In the genomic region with DNA sequence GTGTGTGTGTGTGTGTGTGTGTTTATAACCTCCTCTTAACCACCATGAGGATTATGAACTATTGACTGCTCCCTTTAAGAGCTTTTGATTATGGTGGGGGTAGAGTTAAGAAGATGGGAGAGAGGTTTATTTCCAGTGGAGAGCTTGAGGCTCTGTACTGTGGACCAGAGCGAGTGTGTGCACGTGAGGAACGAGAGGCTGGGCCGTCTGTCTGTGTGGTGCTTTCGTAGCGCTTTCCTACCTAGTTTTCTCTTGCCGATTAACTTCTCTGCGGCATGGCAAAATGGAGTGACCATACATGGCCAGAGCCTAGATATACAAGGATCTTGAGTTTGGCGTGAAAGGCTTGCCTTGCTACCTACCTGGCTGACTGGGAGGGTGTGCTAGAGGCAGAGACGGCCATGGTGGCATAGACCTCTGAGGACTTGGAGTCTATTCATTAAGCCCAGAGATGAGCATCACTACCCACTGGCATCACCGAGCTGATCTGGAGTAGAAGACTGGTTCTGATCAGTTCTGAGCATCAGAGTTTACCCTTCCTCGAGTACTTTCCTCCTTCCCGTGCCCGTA, we compare ENCODE assay signal across 13 mouse cellular contexts. TPM values are rescaled to one million over a fixed set of nuclear protein-coding genes. Genes with fewer than 3 reads are reported as not detected.
DNase-seq lines count a peak whose midpoint lies in the region; ATAC-seq lines count a peak whose summit lies in the region.
"Had no signal": no experiment of that assay in that cellular context is flagged by ENCODE, and none has a peak within 500 bp of the region (broad histone marks: within the 10 kb centered on the region; RNA-seq: fewer than 3 reads in every experiment).

No protein-coding gene starts in this region.

- H3K4me1 ChIP-seq in forebrain, embryonic 10.5 days = peaks cover 24% of the 10 kb centered on the region
- peaks cover 5% of the 10 kb centered on the region for H3K4me1 ChIP-seq in forebrain, embryonic 11.5 days (replicated peaks; ENCODE audit: control insufficient read depth, insufficient read depth, low read length)
- peaks cover 14% of the 10 kb centered on the region for H3K4me1 ChIP-seq in kidney, embryonic 16.5 days (ENCODE audit: insufficient read depth, low read length)
- peaks cover 6% of the 10 kb centered on the region for H3K4me1 ChIP-seq in forebrain, embryonic 14.5 days (ENCODE audit: control insufficient read depth, insufficient read depth, low read length)
- H3K4me1 ChIP-seq in midbrain, embryonic 12.5 days = peaks cover 13% of the 10 kb centered on the region

- no peaks in the 10 kb centered on the region for H3K9me3 ChIP-seq in forebrain, embryonic 10.5 days
- no peaks in the 10 kb centered on the region for H3K9me3 ChIP-seq in forebrain, embryonic 11.5 days (ENCODE audit: control insufficient read depth, low read length)
- no peaks in the 10 kb centered on the region for H3K9me3 ChIP-seq in kidney, embryonic 16.5 days (ENCODE audit: low read length)
- H3K9me3 ChIP-seq in forebrain, embryonic 14.5 days (replicated peaks; ENCODE audit: control insufficient read depth, low read length) = no peaks in the 10 kb centered on the region
- H3K9me3 ChIP-seq in midbrain, embryonic 12.5 days = no peaks in the 10 kb centered on the region
- H3K9me3 ChIP-seq: liver, embryonic 13.5 days had no signal

- peaks cover 59% of the 10 kb centered on the region for H3K36me3 ChIP-seq in forebrain, embryonic 10.5 days (replicated peaks)
- peaks cover 12% of the 10 kb centered on the region; the same call in 1 of the 2 replicates for H3K36me3 ChIP-seq in forebrain, embryonic 11.5 days (ENCODE audit: control insufficient read depth, insufficient read depth, low read length)
- peaks cover 38% of the 10 kb centered on the region for H3K36me3 ChIP-seq in kidney, embryonic 16.5 days (ENCODE audit: insufficient read depth, low read length)
- H3K36me3 ChIP-seq in forebrain, embryonic 14.5 days (ENCODE audit: control insufficient read depth, insufficient read depth, low read length) = peaks cover 49% of the 10 kb centered on the region
- H3K36me3 ChIP-seq in midbrain, embryonic 12.5 days = peaks cover 46% of the 10 kb centered on the region

- H3K27ac ChIP-seq in forebrain, embryonic 10.5 days = no peak overlapping the region
- no peak overlapping the region for H3K27ac ChIP-seq in forebrain, embryonic 11.5 days (ENCODE audit: low read depth, low read length)
- no peak overlapping the region for H3K27ac ChIP-seq in kidney, embryonic 16.5 days (ENCODE audit: low read length)
- H3K27ac ChIP-seq in forebrain, embryonic 14.5 days (ENCODE audit: low read depth, low read length) = no peak overlapping the region
- H3K27ac ChIP-seq in midbrain, embryonic 12.5 days (replicated peaks) = no peak overlapping the region
- H3K27ac ChIP-seq: liver, embryonic 13.5 days had no signal

- 93% methylated on average over 14 of the region's 14 CpGs for WGBS in forebrain, embryonic 10.5 days
- WGBS in forebrain, embryonic 11.5 days = 92% methylated on average over 14 of the region's 14 CpGs
- WGBS in kidney, embryonic 16.5 days = 91% methylated on average over 14 of the region's 14 CpGs
- WGBS in forebrain, embryonic 14.5 days = 90% methylated on average over 14 of the region's 14 CpGs
- WGBS in midbrain, embryonic 12.5 days = 94% methylated on average over 14 of the region's 14 CpGs

- no peak for DNase-seq in forebrain, embryonic 10.5 days (ENCODE audit: extremely low spot score, low spot score)
- DNase-seq in forebrain, embryonic 11.5 days (ENCODE audit: low spot score) = no peak
- no peak for DNase-seq in kidney, postnatal 4 days
- DNase-seq in forebrain, embryonic 14.5 days (ENCODE audit: low spot score) = no peak
- no peak for DNase-seq in left cerebral cortex, postnatal 14 days (ENCODE audit: low spot score in 2 of 2)
- no peak for DNase-seq in adrenal gland, postnatal 14 days
- DNase-seq: adrenal gland, adult 2 months; gastrocnemius, postnatal 14 days; layer of hippocampus, adult 9-11 months; liver, embryonic 13.5 days had no signal

- ATAC-seq in forebrain, embryonic 11.5 days (replicated peaks; ENCODE audit: low FRiP score) = no peak
- no peak for ATAC-seq in kidney, embryonic 16.5 days (ENCODE audit: low FRiP score, low TSS enrichment)
- no peak for ATAC-seq in forebrain, embryonic 14.5 days
- ATAC-seq in midbrain, embryonic 12.5 days (ENCODE audit: low FRiP score, low read depth) = no peak

- no peak overlapping the region for H3K9ac ChIP-seq in forebrain, embryonic 11.5 days (ENCODE audit: low read length)
- H3K9ac ChIP-seq in kidney, embryonic 16.5 days (replicated peaks; ENCODE audit: low read length) = no peak overlapping the region
- H3K9ac ChIP-seq in forebrain, embryonic 14.5 days (ENCODE audit: low read length) = peak overlapping the region; percentile 21; the same call in 1 of the 2 replicates
- H3K9ac ChIP-seq in midbrain, embryonic 12.5 days (replicated peaks) = peak overlapping the region; percentile 96; the same call in 1 of the 2 replicates

- intact Hi-C loops in left cerebral cortex, postnatal 14 days (cut with DNase I) = no loop called here

- H3K4me3 ChIP-seq in forebrain, embryonic 10.5 days = peak overlapping the region; percentile 76
- H3K4me3 ChIP-seq in forebrain, embryonic 11.5 days (ENCODE audit: low read depth, low read length) = no peak overlapping the region
- H3K4me3 ChIP-seq in kidney, embryonic 16.5 days (ENCODE audit: low read length) = peak overlapping the region; percentile 87; the same call in 1 of the 2 replicates
- no peak overlapping the region for H3K4me3 ChIP-seq in forebrain, embryonic 14.5 days (ENCODE audit: low read depth, low read length)
- H3K4me3 ChIP-seq in midbrain, embryonic 12.5 days = peak overlapping the region; percentile 91

- no peaks in the 10 kb centered on the region for H3K27me3 ChIP-seq in forebrain, embryonic 10.5 days (ENCODE audit: poor library complexity, severe bottlenecking)
- H3K27me3 ChIP-seq in forebrain, embryonic 11.5 days (ENCODE audit: control insufficient read depth, insufficient read depth, low read length) = no peaks in the 10 kb centered on the region
- no peaks in the 10 kb centered on the region for H3K27me3 ChIP-seq in kidney, embryonic 16.5 days (ENCODE audit: insufficient read depth, low read length)
- H3K27me3 ChIP-seq in forebrain, embryonic 14.5 days (replicated peaks; ENCODE audit: control insufficient read depth, insufficient read depth, low read length) = no peaks in the 10 kb centered on the region
- no peaks in the 10 kb centered on the region for H3K27me3 ChIP-seq in midbrain, embryonic 12.5 days
- H3K27me3 ChIP-seq: liver, embryonic 13.5 days had no signal

- no peak overlapping the region; the same call in 1 of the 2 replicates for H3K4me2 ChIP-seq in forebrain, embryonic 11.5 days (ENCODE audit: low read depth, low read length, severe bottlenecking)
- H3K4me2 ChIP-seq in kidney, embryonic 16.5 days (replicated peaks; ENCODE audit: low read depth, low read length) = no peak overlapping the region
- H3K4me2 ChIP-seq in forebrain, embryonic 14.5 days (ENCODE audit: low read length) = peak overlapping the region; percentile 73
- H3K4me2 ChIP-seq in midbrain, embryonic 12.5 days (replicated peaks) = peak overlapping the region; percentile 84

RNA-seq across cellular contexts. Expression of gene Crtc2, which starts 1.9 kb away (rescaled TPM):
- polyA plus RNA-seq in forebrain, embryonic 10.5 days (2016; fragmentation: Nextera tagmentation; extraction: Ambion mirVana) = 21.3 and 26.4 TPM in 2 replicates
- polyA plus RNA-seq in forebrain, embryonic 11.5 days (2014; fragmentation: Nextera tagmentation; extraction: Ambion mirVana) = 13.7 and 14.6 TPM in 2 replicates
- 24.8 and 33.7 TPM in 2 replicates for polyA plus RNA-seq in kidney, embryonic 16.5 days (2015; fragmentation: Nextera tagmentation; extraction: Ambion mirVana)
- 10.7 and 14.1 TPM in 2 replicates for polyA plus RNA-seq in forebrain, embryonic 14.5 days (2014; fragmentation: Nextera tagmentation; extraction: Ambion mirVana)
- 21.5 and 21.7 TPM in 2 replicates for polyA plus RNA-seq in midbrain, embryonic 12.5 days (2016; fragmentation: Nextera tagmentation; extraction: Ambion mirVana)
- 10 to 100 TPM; 30.5 to 31.6 TPM for total RNA-seq in left cerebral cortex, postnatal 14 days (2021)
- 37.5 and 51.7 TPM in 2 replicates for total RNA-seq in adrenal gland, postnatal 14 days (2021)

RNA-seq across cellular contexts. Expression of gene Slc39a1, which starts 7.9 kb away (rescaled TPM):
- 69.6 and 75.4 TPM in 2 replicates for polyA plus RNA-seq in forebrain, embryonic 10.5 days (2016; fragmentation: Nextera tagmentation; extraction: Ambion mirVana)
- polyA plus RNA-seq in forebrain, embryonic 11.5 days (2014; fragmentation: Nextera tagmentation; extraction: Ambion mirVana) = 57.5 and 58.5 TPM in 2 replicates
- polyA plus RNA-seq in kidney, embryonic 16.5 days (2015; fragmentation: Nextera tagmentation; extraction: Ambion mirVana) = 108 and 114 TPM in 2 replicates
- 40.0 and 47.0 TPM in 2 replicates for polyA plus RNA-seq in forebrain, embryonic 14.5 days (2014; fragmentation: Nextera tagmentation; extraction: Ambion mirVana)
- polyA plus RNA-seq in midbrain, embryonic 12.5 days (2016; fragmentation: Nextera tagmentation; extraction: Ambion mirVana) = 50.5 and 55.1 TPM in 2 replicates
- 10 to 100 TPM; 50.5 to 51.9 TPM for total RNA-seq in left cerebral cortex, postnatal 14 days (2021)
- total RNA-seq in adrenal gland, postnatal 14 days (2021) = 106 and 108 TPM in 2 replicates

RNA-seq across cellular contexts. Expression of gene Dennd4b, which starts 9.1 kb away (rescaled TPM):
- 7.0 and 7.2 TPM in 2 replicates for polyA plus RNA-seq in forebrain, embryonic 10.5 days (2016; fragmentation: Nextera tagmentation; extraction: Ambion mirVana)
- polyA plus RNA-seq in forebrain, embryonic 11.5 days (2014; fragmentation: Nextera tagmentation; extraction: Ambion mirVana) = 6.8 and 7.0 TPM in 2 replicates
- 3.7 and 4.7 TPM in 2 replicates for polyA plus RNA-seq in kidney, embryonic 16.5 days (2015; fragmentation: Nextera tagmentation; extraction: Ambion mirVana)
- 3.4 and 3.7 TPM in 2 replicates for polyA plus RNA-seq in forebrain, embryonic 14.5 days (2014; fragmentation: Nextera tagmentation; extraction: Ambion mirVana)
- 6.6 and 6.9 TPM in 2 replicates for polyA plus RNA-seq in midbrain, embryonic 12.5 days (2016; fragmentation: Nextera tagmentation; extraction: Ambion mirVana)
- 10 to 100 TPM; 28.2 to 29.4 TPM for total RNA-seq in left cerebral cortex, postnatal 14 days (2021)
- 6.9 and 12.3 TPM in 2 replicates for total RNA-seq in adrenal gland, postnatal 14 days (2021)

RNA-seq across cellular contexts. Expression of gene Creb3l4, which starts 12.6 kb away (rescaled TPM):
- polyA plus RNA-seq in forebrain, embryonic 10.5 days (2016; fragmentation: Nextera tagmentation; extraction: Ambion mirVana) = 4.5 and 5.8 TPM in 2 replicates
- 6.0 and 6.2 TPM in 2 replicates for polyA plus RNA-seq in forebrain, embryonic 11.5 days (2014; fragmentation: Nextera tagmentation; extraction: Ambion mirVana)
- polyA plus RNA-seq in kidney, embryonic 16.5 days (2015; fragmentation: Nextera tagmentation; extraction: Ambion mirVana) = 6.5 and 6.8 TPM in 2 replicates
- 4.1 and 4.2 TPM in 2 replicates for polyA plus RNA-seq in forebrain, embryonic 14.5 days (2014; fragmentation: Nextera tagmentation; extraction: Ambion mirVana)
- 3.8 and 3.9 TPM in 2 replicates for polyA plus RNA-seq in midbrain, embryonic 12.5 days (2016; fragmentation: Nextera tagmentation; extraction: Ambion mirVana)
- under 1 TPM in 1 of 2 experiments, not detected in 1; 0.23 TPM for total RNA-seq in left cerebral cortex, postnatal 14 days (2021)
- 0.33 and 0.38 TPM in 2 replicates for total RNA-seq in adrenal gland, postnatal 14 days (2021)
- total RNA-seq: hematopoietic stem cell, adult 5-6 weeks had no signal

RNA-seq across cellular contexts. Expression of gene Jtb, which starts 24.5 kb away (rescaled TPM):
- polyA plus RNA-seq in forebrain, embryonic 10.5 days (2016; fragmentation: Nextera tagmentation; extraction: Ambion mirVana) = 89.4 and 96.6 TPM in 2 replicates
- 103 and 110 TPM in 2 replicates for polyA plus RNA-seq in forebrain, embryonic 11.5 days (2014; fragmentation: Nextera tagmentation; extraction: Ambion mirVana)
- 103 and 105 TPM in 2 replicates for polyA plus RNA-seq in kidney, embryonic 16.5 days (2015; fragmentation: Nextera tagmentation; extraction: Ambion mirVana)
- polyA plus RNA-seq in forebrain, embryonic 14.5 days (2014; fragmentation: Nextera tagmentation; extraction: Ambion mirVana) = 118 and 124 TPM in 2 replicates
- polyA plus RNA-seq in midbrain, embryonic 12.5 days (2016; fragmentation: Nextera tagmentation; extraction: Ambion mirVana) = 96.1 and 97.8 TPM in 2 replicates
- 10 to 100 TPM; 38.8 to 44.5 TPM for total RNA-seq in left cerebral cortex, postnatal 14 days (2021)
- 58.8 and 58.9 TPM in 2 replicates for total RNA-seq in adrenal gland, postnatal 14 days (2021)

Comparison
In these comparisons a context has a peak if more than half of its experiments do, and no peak if none do; other contexts are left out.
1. H3K4me3 ChIP-seq: peak in forebrain, embryonic 10.5 days (single experiment), kidney, embryonic 16.5 days (single experiment) and midbrain, embryonic 12.5 days (single experiment); none in forebrain, embryonic 11.5 days (single experiment) and forebrain, embryonic 14.5 days (single experiment).
2. H3K4me2 ChIP-seq: peak in forebrain, embryonic 14.5 days (single experiment) and midbrain, embryonic 12.5 days (single experiment); none in forebrain, embryonic 11.5 days (single experiment) and kidney, embryonic 16.5 days (single experiment).
3. H3K9ac ChIP-seq: peak in forebrain, embryonic 14.5 days (single experiment) and midbrain, embryonic 12.5 days (single experiment); none in forebrain, embryonic 11.5 days (single experiment) and kidney, embryonic 16.5 days (single experiment).